Mouse (Mus musculus): Measurements from ENCODE around the gene Hsd3b7.

The Hsd3b7 gene

GRCm38 (mm10) chr7:127776426-127776825 is 24.0 kb upstream of the Hsd3b7 start, which contains the start of gene Setd1a:
Gene Setd1a (plus strand): TSS chr7:127776670.
- peak; percentile 80 for DNase-seq (ENCODE audit: low spot score)

- peak; percentile 94 for DNase-seq (ENCODE audit: low spot score)
These were observed 23.4 kb upstream of the Hsd3b7 start for GRCm38 (mm10) chr7:127776878-127777473.

- no peak for DNase-seq (ENCODE audit: low spot score)
These were observed 22.7 kb upstream of the Hsd3b7 start for GRCm38 (mm10) chr7:127777474-127778266.

GRCm38 (mm10) chr7:127778350-127778749 is 22.1 kb upstream of the Hsd3b7 start:
- DNase-seq (ENCODE audit: low spot score) = no peak

GRCm38 (mm10) chr7:127785308-127785707 is 15.1 kb upstream of the Hsd3b7 start, which contains the start of gene Gm49388:
Gene Gm49388 (plus strand): TSS chr7:127785608.
- no peak for DNase-seq (ENCODE audit: low spot score)

GRCm38 (mm10) chr7:127797076-127797845 is 3.1 kb upstream of the Hsd3b7 start:
- DNase-seq (ENCODE audit: low spot score) = no peak

GRCm38 (mm10) chr7:127798591-127798990 is 1.8 kb upstream of the Hsd3b7 start:
- DNase-seq (ENCODE audit: low spot score) = no peak

GRCm38 (mm10) chr7:127799211-127799610 is 1.2 kb upstream of the Hsd3b7 start:
- DNase-seq (ENCODE audit: low spot score) = no peak

GRCm38 (mm10) chr7:127799738-127800137 is 666 bp upstream of the Hsd3b7 start:
- DNase-seq (ENCODE audit: low spot score) = no peak

GRCm38 (mm10) chr7:127801010-127801621 is 712 bp downstream of the Hsd3b7 start:
- no peak for DNase-seq (ENCODE audit: low spot score)

- DNase-seq (ENCODE audit: low spot score) = no peak
These were observed 1.9 kb downstream of the Hsd3b7 start for GRCm38 (mm10) chr7:127802313-127802712.

- no peak for DNase-seq (ENCODE audit: low spot score)
These were observed 8.4 kb downstream of the Hsd3b7 start for GRCm38 (mm10) chr7:127808821-127809220.

- DNase-seq (ENCODE audit: low spot score) = no peak
These were observed 9.4 kb downstream of the Hsd3b7 start for GRCm38 (mm10) chr7:127809846-127810245.

- no peak for DNase-seq (ENCODE audit: low spot score)
These were observed 10.2 kb downstream of the Hsd3b7 start for GRCm38 (mm10) chr7:127810650-127811049.

GRCm38 (mm10) chr7:127811240-127811639 is 10.8 kb downstream of the Hsd3b7 start:
- no peak for DNase-seq (ENCODE audit: low spot score)

- DNase-seq (ENCODE audit: low spot score) = no peak
These were observed 11.9 kb downstream of the Hsd3b7 start for GRCm38 (mm10) chr7:127812292-127812691.

- DNase-seq (ENCODE audit: low spot score) = no peak
These were observed 13.4 kb downstream of the Hsd3b7 start for GRCm38 (mm10) chr7:127813821-127814220.

- DNase-seq (ENCODE audit: low spot score) = no peak
These were observed 14.0 kb downstream of the Hsd3b7 start for GRCm38 (mm10) chr7:127814241-127814921.

- no peak for DNase-seq (ENCODE audit: low spot score)
These were observed 14.8 kb downstream of the Hsd3b7 start for GRCm38 (mm10) chr7:127815116-127815665.

GRCm38 (mm10) chr7:127815954-127816821 is 15.8 kb downstream of the Hsd3b7 start:
- no peak for DNase-seq (ENCODE audit: low spot score)
